Mouse (Mus musculus): ENCODE measurements around the gene Rpl3l. TPM values are rescaled to one million over a fixed set of nuclear protein-coding genes. Genes with fewer than 3 reads are reported as not detected.
A peak's percentile ranks its signal among the peaks of the same experiment; 100 is the strongest.
"Not testable (repeated sequence)": the region's sequence is repeated elsewhere in the genome, so short reads cannot be mapped to it uniquely, and the experiment has no call there.

The Rpl3l gene
- polyA plus RNA-seq, 1 experiment from 2014 or later, result not detected

DNA sequence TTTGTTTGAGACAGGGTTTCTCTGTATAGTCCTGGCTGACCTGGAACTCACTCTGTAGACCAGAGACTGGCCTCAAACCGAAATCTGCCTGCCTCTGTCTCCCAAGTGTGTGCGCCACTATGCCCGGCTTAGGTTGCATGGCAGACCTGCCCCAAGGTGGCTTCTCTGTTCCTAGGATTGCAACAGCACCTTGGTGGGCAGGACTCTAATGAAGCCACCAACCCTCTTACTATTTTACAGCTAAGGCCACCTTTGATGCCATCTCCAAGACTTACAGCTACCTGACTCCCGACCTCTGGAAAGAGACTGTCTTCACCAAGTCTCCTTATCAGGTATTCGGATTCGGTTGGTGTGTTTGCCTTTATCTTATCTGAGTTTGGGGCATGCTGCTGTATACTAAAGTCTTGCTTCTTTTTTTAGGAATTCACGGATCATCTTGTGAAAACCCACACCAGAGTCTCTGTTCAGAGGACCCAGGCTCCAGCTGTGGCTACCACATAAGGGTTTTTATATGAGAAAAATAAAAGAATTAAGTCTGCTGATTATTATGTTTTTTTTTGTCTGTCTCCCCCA, 6.2 kb upstream of the Rpl3l start:
- 59% methylated on average over 7 of the region's 7 CpGs for WGBS
- Histone ChIP-seq H3K4me2 (replicated peaks) (peak overlapping the region; percentile 70), H3K9ac (replicated peaks) (peak overlapping the region; percentile 43), H3K4me1 (peaks cover 40% of the 10 kb centered on the region), H3K4me3 (peak overlapping the region; percentile 88), H3K36me3 (peaks cover 18% of the 10 kb centered on the region)
- not testable (repeated sequence) for H3K9me3 ChIP-seq; H3K27ac ChIP-seq (replicated peaks); H3K27me3 ChIP-seq; ATAC-seq (replicated peaks)

DNA sequence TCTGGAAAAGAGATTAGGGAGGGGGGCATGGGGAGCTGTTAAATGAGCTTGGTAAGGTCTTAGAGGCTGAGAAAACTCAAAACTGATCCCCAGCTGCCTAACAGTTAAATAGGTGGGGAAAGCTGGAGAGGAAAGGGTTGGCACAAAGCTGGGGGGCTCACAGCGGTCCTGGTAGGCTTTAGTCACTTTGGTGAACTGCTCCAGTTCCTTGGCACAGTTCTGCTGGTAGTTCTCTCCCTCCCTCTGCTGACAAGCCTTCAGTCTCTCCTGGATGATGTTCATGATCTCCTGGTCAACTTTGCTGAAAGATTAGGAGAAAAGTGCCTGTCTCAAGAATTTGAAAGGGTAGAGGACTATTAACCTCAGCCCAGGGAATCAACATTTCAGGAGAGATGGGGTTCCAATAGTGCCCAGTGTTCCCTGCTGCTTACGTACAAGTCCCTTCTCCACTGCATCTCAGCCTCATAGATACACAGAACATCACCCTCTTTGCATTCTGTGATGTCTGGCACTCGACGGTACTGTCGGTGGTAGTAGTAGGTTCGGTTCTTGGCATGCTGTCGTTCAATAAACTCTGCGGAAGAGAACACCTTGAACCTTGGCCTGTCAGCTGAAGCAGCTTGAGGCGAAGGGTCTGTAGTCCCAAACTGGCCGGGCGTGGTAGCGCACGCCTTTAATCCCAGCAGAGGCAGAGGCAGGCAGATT, 5.2 kb upstream of the Rpl3l start:
- Histone ChIP-seq H3K4me1 (peaks cover 40% of the 10 kb centered on the region), H3K9ac (replicated peaks) (0 out of 2 replicates have a peak overlapping the region, but pooled peaks have one; percentile 8), H3K27me3 (no peaks in the 10 kb centered on the region), H3K36me3 (peaks cover 14% of the 10 kb centered on the region), H3K27ac (replicated peaks) (no peak overlapping the region), H3K4me3 (peak overlapping the region; percentile 3; the same call in 1 of the 2 replicates), H3K4me2 (replicated peaks) (no peak overlapping the region), H3K9me3 (no peaks in the 10 kb centered on the region)
- 35% methylated on average over 13 of the region's 13 CpGs for WGBS
- ATAC-seq (replicated peaks), result no peak

DNA sequence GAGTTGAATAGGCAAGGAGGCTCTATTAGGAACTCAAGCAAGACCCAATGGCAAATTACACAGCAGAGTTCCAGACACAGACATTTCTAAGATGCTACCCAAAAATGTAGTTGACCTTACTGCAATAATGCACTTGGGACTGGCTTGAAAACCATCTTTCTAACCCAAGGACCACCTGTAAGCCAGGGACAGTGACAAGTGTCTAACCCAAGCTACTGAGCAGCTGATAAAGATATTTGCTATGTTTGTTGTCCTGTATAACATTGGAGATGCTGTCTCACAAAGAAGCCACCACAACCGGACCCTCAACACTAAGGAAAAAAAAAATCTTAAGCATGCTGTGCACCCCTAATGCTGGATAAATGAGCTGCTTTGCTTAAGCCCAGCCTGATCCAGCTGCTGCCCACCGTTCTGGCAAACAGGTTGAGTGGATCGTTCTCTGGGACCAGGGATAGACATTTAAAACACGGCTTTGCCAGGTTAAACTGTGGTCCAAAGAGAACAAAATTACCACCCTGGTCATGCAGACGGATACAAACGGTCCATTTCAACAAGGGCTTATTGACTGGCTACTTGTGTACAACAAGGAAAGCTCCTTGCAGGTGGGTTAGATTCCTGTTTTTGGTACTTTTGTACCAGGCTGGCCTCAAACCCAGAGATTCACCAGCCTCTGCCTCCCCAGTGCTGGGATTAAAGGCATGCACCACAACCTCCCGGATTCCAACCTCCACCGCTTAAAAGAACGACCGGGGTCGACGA, 4.3 kb upstream of the Rpl3l start:
- peaks cover 5% of the 10 kb centered on the region; the same call in 1 of the 2 replicates for H3K27me3 ChIP-seq
- H3K4me3 ChIP-seq, result peak overlapping the region; percentile 84
- H3K4me2 ChIP-seq (replicated peaks), result peak overlapping the region; percentile 85
- ATAC-seq (replicated peaks), result no peak
- peaks cover 14% of the 10 kb centered on the region for H3K36me3 ChIP-seq
- H3K4me1 ChIP-seq, result peaks cover 40% of the 10 kb centered on the region
- H3K9ac ChIP-seq (replicated peaks), result peak overlapping the region; percentile 95
- WGBS, result 2% methylated on average over 12 of the region's 12 CpGs
- H3K27ac ChIP-seq (replicated peaks), result peak overlapping the region; percentile 80; the same call in 1 of the 2 replicates
- no peaks in the 10 kb centered on the region for H3K9me3 ChIP-seq

DNA sequence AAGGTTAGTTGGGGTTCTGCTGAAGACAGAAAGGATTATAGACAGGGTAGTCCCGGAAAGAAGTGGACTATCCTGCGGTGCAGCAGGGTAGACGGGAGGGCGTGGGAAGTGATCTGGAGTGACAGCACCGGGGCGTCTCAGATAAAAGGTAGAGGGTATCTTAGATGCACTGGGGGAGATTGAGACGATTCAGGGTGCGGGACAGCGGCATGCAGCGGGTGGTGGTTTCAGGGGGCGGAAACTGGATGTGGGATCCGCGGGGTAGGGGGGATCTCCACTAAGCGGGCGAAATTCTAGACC, 3.8 kb upstream of the Rpl3l start:
- peak overlapping the region; percentile 95 for H3K9ac ChIP-seq (replicated peaks)
- H3K36me3 ChIP-seq, result peaks cover 14% of the 10 kb centered on the region
- peak overlapping the region; percentile 80 for H3K27ac ChIP-seq (replicated peaks)
- H3K9me3 ChIP-seq, result no peaks in the 10 kb centered on the region
- ATAC-seq (replicated peaks), result 0 out of 2 replicates have a peak, but pooled peaks have one; percentile 2
- peaks cover 6% of the 10 kb centered on the region; the same call in 1 of the 2 replicates for H3K27me3 ChIP-seq
- peaks cover 35% of the 10 kb centered on the region for H3K4me1 ChIP-seq
- peak overlapping the region; percentile 84 for H3K4me3 ChIP-seq
- peak overlapping the region; percentile 85 for H3K4me2 ChIP-seq (replicated peaks)
- WGBS, result under 1% methylated on average over 15 of the region's 15 CpGs

DNA sequence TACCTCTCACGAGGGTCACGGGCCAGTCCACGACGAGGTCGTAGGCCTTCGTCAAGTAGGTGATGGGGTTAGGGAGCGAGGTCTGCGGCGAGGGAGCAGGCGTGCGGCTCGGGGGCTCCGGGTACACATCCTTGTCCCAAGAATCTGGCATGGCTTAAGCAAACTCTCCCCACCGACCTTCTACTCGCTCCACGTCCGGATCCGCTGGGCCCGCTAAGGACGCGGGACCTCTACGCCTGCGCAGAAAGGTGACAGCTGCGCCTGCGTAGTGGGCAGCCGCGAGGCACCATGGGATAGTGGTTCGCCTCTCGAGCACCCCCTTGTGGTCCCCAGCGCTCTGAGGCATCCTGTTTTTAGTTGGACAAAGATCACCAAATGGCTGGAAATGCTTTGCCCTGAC, 3.4 kb upstream of the Rpl3l start, which contains the start of gene Ndufb10:
Gene Ndufb10 (minus strand): TSS at position 295 of the 400 bp plus-strand sequence.
- Histone ChIP-seq H3K36me3 (peaks cover 14% of the 10 kb centered on the region), H3K27ac (replicated peaks) (peak within 1 kb of the TSS; percentile 80), H3K9me3 (no peaks in the 10 kb centered on the region), H3K9ac (replicated peaks) (peak within 1 kb of the TSS; percentile 95), H3K4me2 (replicated peaks) (peak within 1 kb of the TSS; percentile 85), H3K27me3 (peaks cover 6% of the 10 kb centered on the region; the same call in 1 of the 2 replicates), H3K4me3 (peak within 1 kb of the TSS; percentile 84), H3K4me1 (peaks cover 31% of the 10 kb centered on the region)
- peak; percentile 77 for ATAC-seq (replicated peaks)
- WGBS, result under 1% methylated on average over 30 of the region's 30 CpGs

DNA sequence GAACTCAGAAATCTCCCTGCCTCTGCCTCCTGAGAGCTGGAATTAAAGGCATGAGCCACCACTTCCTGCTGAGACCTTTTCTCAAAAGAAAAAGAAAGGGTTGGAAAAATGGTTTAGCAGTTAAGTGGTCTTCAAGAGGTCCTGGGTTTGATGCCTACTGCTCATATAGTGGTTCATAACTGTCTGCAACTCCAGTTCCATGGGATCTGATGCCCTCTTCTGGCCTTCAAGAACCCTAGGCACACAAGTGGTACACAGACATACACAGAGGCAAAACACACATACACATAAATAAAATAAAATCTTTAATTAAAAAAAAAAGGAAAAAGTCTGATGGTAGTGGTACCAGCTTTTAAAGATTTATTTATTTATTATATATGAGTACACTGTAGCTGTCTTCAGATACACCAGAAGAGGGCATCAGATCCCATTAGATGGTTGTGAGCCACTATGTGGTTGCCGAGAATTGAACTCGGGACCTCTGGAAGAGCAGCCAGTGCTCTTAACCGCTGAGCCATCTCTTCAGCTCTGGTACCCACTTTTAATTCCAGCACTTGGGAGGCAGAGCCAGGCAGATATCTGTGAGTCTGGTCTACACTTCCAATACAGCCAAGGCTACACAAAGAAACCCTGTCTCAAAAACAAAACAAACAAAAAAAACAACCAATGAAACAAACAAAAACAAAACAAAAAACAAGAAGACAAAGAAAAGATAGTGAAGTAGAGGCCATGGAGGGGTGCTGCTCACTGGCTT, 1.8 kb upstream of the Rpl3l start:
- Histone ChIP-seq H3K9me3 (no peaks in the 10 kb centered on the region), H3K27ac (replicated peaks) (no peak overlapping the region), H3K27me3 (peaks cover 6% of the 10 kb centered on the region; the same call in 1 of the 2 replicates), H3K4me3 (no peak overlapping the region), H3K4me2 (replicated peaks) (no peak overlapping the region), H3K4me1 (peaks cover 28% of the 10 kb centered on the region), H3K36me3 (peaks cover 14% of the 10 kb centered on the region), H3K9ac (replicated peaks) (no peak overlapping the region)
- WGBS, result 66% methylated on average over 3 of the region's 3 CpGs
- ATAC-seq (replicated peaks), result no peak

GRCm38 (mm10) chr17:24728184-24728583, 564 bp downstream of the Rpl3l start:
- Histone ChIP-seq H3K4me2 (replicated peaks) (no peak overlapping the region), H3K27ac (replicated peaks) (no peak overlapping the region), H3K4me1 (peaks cover 6% of the 10 kb centered on the region), H3K4me3 (no peak overlapping the region), H3K36me3 (no peaks in the 10 kb centered on the region), H3K9me3 (no peaks in the 10 kb centered on the region), H3K9ac (replicated peaks) (no peak overlapping the region), H3K27me3 (peaks cover 6% of the 10 kb centered on the region; the same call in 1 of the 2 replicates)
- whole genome bisulfite sequencing, result 79% methylated on average over 17 of the region's 17 CpGs
- ATAC-seq (replicated peaks), result no peak

- ATAC-seq (replicated peaks), result no peak
- no peak overlapping the region for H3K4me3 ChIP-seq
- no peak overlapping the region for H3K4me2 ChIP-seq (replicated peaks)
- no peak overlapping the region for H3K27ac ChIP-seq (replicated peaks)
- no peak overlapping the region for H3K9ac ChIP-seq (replicated peaks)
- no peaks in the 10 kb centered on the region for H3K9me3 ChIP-seq
- WGBS, result 74% methylated on average over 6 of the region's 6 CpGs
- H3K4me1 ChIP-seq, result no peaks in the 10 kb centered on the region
- H3K36me3 ChIP-seq, result no peaks in the 10 kb centered on the region
- H3K27me3 ChIP-seq, result peaks cover 6% of the 10 kb centered on the region; the same call in 1 of the 2 replicates
These were observed 1.4 kb downstream of the Rpl3l start for GRCm38 (mm10) chr17:24729067-24729466.

DNA sequence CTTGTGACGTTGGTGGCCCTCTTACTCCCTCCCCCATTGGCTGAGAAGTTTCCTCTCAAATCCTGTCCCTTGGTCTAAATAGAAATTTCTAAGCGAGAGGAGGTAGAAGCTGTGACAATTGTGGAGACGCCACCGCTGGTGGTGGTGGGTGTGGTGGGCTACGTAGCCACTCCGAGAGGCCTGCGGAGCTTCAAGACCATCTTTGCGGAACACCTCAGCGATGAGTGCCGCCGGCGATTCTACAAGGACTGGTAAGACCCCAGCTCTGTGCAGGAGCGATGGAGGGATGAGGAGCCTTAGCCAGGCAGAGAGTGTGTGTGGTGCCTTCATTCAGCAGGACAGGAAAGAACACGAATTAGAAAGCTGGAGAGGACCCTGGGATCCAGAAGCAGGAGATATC, 3.2 kb downstream of the Rpl3l start:
- Histone ChIP-seq H3K9ac (replicated peaks) (no peak overlapping the region), H3K9me3 (no peaks in the 10 kb centered on the region), H3K4me3 (no peak overlapping the region), H3K36me3 (no peaks in the 10 kb centered on the region), H3K27ac (replicated peaks) (no peak overlapping the region), H3K4me1 (peaks cover 2% of the 10 kb centered on the region), H3K4me2 (replicated peaks) (no peak overlapping the region), H3K27me3 (peaks cover 6% of the 10 kb centered on the region; the same call in 1 of the 2 replicates)
- no peak for ATAC-seq (replicated peaks)
- 80% methylated on average over 14 of the region's 14 CpGs for WGBS

GRCm38 (mm10) chr17:24732233-24732935, 4.8 kb downstream of the Rpl3l start:
- ATAC-seq (replicated peaks), result no peak
- H3K4me1 ChIP-seq, result peaks cover 16% of the 10 kb centered on the region
- H3K4me2 ChIP-seq (replicated peaks), result no peak overlapping the region
- peaks cover 6% of the 10 kb centered on the region; the same call in 1 of the 2 replicates for H3K27me3 ChIP-seq
- no peaks in the 10 kb centered on the region for H3K36me3 ChIP-seq
- H3K27ac ChIP-seq (replicated peaks), result no peak overlapping the region
- WGBS, result 81% methylated on average over 12 of the region's 12 CpGs
- H3K4me3 ChIP-seq, result no peak overlapping the region
- H3K9me3 ChIP-seq, result no peaks in the 10 kb centered on the region
- no peak overlapping the region for H3K9ac ChIP-seq (replicated peaks)

GRCm38 (mm10) chr17:24733434-24734050, 5.9 kb downstream of the Rpl3l start:
- Histone ChIP-seq H3K27me3 (no peaks in the 10 kb centered on the region), H3K27ac (replicated peaks) (no peak overlapping the region), H3K4me2 (replicated peaks) (no peak overlapping the region), H3K36me3 (no peaks in the 10 kb centered on the region), H3K9me3 (no peaks in the 10 kb centered on the region), H3K4me1 (peaks cover 17% of the 10 kb centered on the region), H3K4me3 (no peak overlapping the region), H3K9ac (replicated peaks) (0 out of 2 replicates have a peak overlapping the region, but pooled peaks have one; percentile 15)
- WGBS, result 88% methylated on average over 21 of the region's 21 CpGs
- no peak for ATAC-seq (replicated peaks)
